Mouse (Mus musculus): ENCODE measurements around the gene Pcyt1a. TPM values are rescaled to one million over a fixed set of nuclear protein-coding genes. Genes with fewer than 3 reads are reported as not detected.

Pcyt1a gene
- total RNA-seq, 2 experiments from 2014 or later, result 66.5 to 68.7 TPM

DNA sequence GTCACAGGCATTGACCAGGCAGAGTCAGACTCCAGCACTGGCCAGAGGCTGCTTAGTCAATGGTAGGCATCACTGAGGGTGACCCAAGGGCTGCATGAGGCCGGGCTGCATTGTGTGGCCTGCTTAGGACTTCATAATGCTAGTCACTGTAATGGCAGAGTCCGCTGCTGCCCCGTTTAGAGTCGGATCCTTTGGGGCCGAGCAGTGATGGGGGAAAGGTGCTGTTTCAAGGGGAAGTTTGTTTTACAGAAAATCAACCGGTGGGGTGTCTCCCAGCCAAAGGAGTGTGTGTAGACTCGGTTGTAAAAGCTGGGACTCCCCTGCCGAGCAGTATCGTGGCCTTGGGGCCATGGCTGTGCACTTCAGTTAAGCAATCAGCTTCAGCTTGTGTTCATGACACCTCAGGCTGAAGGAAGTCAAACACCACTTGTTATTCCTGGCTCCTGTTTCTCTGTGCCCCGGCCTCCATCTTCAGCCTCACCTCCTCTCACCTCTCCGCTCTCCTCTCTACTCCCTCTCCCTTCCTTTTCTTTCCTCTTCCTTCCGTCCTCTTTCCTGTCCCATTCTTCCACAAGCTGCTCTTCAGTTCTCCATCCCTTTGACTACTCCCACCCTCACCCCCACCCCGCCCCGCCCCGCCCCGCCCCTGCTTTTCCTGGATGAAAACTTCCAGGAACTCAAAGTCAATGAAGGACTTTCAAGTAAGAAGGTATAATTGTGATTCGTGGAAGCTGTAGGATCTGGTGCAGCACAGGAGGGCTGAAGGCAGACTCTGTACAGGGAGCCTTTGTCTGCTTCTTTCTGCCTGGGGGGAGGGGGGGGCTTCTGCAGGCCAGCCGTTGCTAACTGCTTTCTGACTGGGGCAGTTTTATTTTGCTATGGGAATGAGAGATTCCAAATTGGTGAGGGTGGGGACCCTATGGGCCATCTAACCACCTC, 79.9 kb downstream of the Pcyt1a start:
- no peak for DNase-seq

- no peak for DNase-seq
Measured at GRCm38 (mm10) chr16:32511338-32511734, 80.6 kb downstream of the Pcyt1a start.

DNA sequence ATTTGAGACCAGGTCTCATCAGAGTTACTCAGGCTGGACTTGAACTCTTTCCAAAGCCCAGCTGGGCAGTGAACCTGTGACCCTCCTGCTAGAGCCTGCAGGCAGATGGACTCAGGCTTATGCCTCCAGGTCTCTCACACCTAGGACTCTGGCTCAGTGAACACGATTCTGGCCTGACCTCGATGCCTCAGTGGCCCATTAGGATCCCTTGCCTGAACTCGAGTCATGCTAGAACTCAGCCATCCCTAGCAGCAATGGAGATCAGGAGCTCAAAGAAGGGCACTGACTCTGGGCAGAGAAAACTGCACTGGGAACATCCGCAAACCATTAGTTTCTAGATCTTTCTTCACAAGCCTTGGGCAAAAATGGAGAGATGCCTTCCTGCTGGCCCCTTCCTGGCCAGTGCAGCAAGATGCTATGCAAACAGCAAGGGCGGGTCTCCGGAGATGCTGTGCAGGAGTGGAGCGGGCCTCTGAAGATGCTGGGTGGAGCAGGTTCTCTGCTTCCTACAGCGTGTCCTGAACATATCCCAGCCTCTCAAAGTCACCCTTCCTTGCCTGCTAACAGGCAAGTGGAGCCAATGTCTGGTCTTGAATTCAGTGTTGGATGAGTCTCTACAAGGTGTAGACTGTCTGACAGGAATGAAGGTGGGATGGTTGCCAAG, 81.2 kb downstream of the Pcyt1a start:
- no peak for DNase-seq

DNA sequence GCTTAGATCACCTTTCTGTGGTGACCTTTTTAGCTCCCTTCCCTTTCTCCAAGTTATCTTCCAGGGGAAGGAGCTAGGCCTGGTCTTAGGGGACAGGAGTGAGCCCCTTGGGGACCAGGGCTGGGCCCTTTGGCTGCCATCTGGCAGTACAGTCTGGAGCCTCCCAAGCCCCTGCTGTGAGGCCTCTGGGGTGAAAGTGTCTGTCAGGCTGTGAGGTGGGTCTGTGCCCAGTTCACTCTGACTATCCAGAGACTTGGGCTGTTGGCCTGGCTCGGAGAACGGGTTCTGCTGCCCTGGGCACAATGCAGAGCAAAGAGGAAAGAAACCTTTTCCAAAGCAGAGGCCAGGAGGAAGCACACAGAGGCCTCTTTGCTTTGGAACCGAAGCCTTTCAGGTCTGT, 82.2 kb downstream of the Pcyt1a start:
- DNase-seq, result no peak

DNA sequence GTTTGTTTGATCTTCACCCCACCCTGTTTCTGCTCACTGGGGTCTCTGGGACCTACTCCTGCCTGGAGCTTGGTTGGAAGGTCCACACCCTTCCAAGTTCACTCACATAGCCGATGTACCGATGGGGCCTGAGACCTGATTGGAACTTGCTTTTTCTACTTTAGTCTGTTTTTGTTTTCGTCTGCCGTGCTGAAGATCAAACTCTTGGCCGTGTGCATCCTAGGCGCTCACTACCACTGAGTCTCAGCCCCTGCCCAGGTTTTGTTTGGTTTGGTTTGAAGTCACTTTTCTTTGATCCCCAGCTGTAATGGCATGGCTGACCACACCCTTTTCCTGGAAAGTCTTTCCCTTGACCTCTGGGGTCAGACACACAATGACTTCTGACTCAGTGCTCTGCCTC, 82.7 kb downstream of the Pcyt1a start:
- DNase-seq, result no peak

DNA sequence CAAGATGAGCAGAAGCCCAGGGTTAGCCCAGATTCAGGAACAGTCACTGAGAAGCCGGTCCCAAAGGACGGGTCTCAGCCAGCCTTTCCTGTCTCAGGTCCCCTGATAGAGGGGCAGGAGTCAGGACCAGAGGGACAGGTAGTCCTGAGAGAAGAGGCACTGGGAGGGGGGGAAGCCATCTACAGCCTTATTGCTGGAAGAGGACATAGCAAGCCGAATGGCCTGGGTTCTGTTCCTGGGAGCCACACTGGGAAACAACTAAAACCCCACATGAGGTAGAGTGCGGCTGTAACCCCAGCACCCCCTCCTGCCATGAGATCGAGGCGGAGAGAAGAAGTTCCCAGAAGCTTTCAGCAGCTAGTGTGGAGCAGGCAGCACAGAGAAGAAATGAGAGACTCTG, 83.2 kb downstream of the Pcyt1a start:
- DNase-seq, result no peak

GRCm38 (mm10) chr16:32516006-32516962, 85.6 kb downstream of the Pcyt1a start:
- no peak for DNase-seq

DNA sequence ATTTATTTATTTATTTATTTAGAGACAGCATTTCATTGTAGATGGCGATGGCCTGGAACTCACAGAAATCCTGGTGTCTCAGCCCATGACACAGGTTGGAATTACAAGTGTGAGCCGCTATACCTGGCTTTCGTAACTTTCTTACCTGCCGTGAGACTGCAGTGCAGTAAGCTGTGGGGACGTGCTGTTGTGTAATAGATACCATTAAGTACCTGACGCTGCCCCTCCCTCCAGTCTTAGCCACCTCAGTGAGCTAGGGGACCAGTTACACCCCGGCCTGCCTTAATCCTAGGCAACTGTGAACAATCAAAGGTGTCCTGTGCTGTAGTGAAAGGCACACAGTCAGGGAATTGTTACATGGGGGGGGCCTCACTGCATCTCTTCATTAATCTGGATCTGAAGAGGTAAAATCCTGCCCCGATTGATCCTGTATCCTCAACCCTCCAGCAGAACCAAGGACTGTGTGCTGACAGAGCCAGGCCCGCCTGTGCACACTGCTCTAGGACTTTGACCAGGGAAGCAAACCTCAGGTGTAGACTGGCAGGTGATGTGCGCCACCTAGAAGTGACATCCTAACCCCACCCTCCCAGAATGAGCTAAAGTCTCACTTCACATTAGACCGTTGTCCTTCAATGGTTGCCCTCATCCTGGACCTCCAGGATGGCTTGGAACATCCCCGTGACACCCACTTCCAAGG, 87.2 kb downstream of the Pcyt1a start:
- no peak for DNase-seq

- DNase-seq, result no peak
Measured at GRCm38 (mm10) chr16:32519656-32520371, 89.1 kb downstream of the Pcyt1a start.

- no peak for DNase-seq
Measured at GRCm38 (mm10) chr16:32520372-32520748, 89.6 kb downstream of the Pcyt1a start.

- no peak for DNase-seq
Measured at GRCm38 (mm10) chr16:32522578-32523194, 92.0 kb downstream of the Pcyt1a start.

DNA sequence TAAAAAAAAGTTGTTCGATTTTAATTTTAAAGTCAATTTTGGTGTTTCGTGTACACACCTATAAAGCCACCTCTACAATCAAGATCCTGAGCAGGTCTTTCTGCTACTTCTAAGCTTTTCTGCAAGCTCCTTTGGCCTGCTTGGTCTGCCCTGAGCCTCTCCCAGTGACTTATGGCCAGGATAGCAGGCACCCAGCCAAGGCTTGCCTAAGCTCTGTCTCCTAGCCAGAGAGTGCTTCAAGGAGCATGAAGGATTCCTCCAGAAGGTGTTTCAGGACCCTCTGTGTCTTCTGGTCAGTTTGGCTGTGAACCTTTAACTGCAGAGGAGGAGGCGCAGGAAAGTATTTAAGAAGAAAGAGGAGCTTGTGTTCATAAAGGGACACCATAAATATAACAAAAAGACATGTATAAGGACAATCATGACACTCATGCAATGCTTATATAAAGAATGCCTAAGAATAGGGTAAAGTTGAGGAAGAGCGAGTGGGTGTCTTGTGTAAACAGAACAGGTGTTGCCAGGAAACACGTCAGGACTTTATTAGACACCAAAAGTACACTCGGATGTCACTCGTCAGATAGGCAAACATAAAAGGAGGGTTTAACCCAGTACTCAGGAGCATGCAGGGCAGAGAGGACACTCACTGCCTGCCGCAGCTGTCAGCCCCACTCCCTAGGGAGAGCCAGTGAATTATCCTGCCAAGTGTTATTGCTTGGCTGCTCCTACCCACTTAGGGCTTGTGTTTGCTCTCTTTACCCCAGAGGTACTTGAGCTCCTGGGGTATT, 92.9 kb downstream of the Pcyt1a start:
- DNase-seq, result peak; percentile 80

GRCm38 (mm10) chr16:32524244-32524615, 93.5 kb downstream of the Pcyt1a start:
- DNase-seq, result no peak

Other genes starting within 250 kb of the Pcyt1a start
- gene Fbxo45, start 183.8 kb upstream of the Pcyt1a start, total RNA-seq (2021), result 10 to 100 TPM; 11.2 to 11.6 TPM
- gene Wdr53, start 183.7 kb upstream of the Pcyt1a start, total RNA-seq (2021), result 1 to 10 TPM; 6.1 to 7.3 TPM
- gene Smco1, start 159.5 kb upstream of the Pcyt1a start, total RNA-seq (2021), result 10 to 100 TPM; 13.1 to 18.3 TPM
- gene Rnf168, start 153.5 kb upstream of the Pcyt1a start, total RNA-seq (2021), result 10 to 100 TPM; 11.6 to 13.4 TPM
- gene Ubxn7, start 98.7 kb upstream of the Pcyt1a start, total RNA-seq (2021), result 10 to 100 TPM; 25.3 to 31.1 TPM
- 1 to 10 TPM in 1 of 2 experiments, not detected in 1; 1.2 TPM for gene Tm4sf19, start 30.4 kb upstream of the Pcyt1a start, total RNA-seq (2021)
- gene Tctex1d2, start 11.2 kb upstream of the Pcyt1a start, total RNA-seq (2021), result 1 to 10 TPM; 4.7 to 5.6 TPM
- gene Slc51a, start 57.0 kb downstream of the Pcyt1a start, total RNA-seq (2021), result not detected
- gene Zdhhc19, start 65.3 kb downstream of the Pcyt1a start, total RNA-seq (2021), result not detected
- 100 to 1,000 TPM; 160 to 197 TPM for gene Tfrc, start 178.0 kb downstream of the Pcyt1a start, total RNA-seq (2021)
- 10 to 100 TPM; 51.6 to 82.2 TPM for gene Tnk2, start 213.0 kb downstream of the Pcyt1a start, total RNA-seq (2021)

All from gastrocnemius, postnatal 10 days (tissue).